Mouse (Mus musculus): ENCODE measurements at regions not wholly inside any gene's neighbourhood (a gene's known extent, or its start where the extent isn't known, plus 50 kb on each side); places are given as distances from the start of the nearest gene placed in this dataset.

DNA sequence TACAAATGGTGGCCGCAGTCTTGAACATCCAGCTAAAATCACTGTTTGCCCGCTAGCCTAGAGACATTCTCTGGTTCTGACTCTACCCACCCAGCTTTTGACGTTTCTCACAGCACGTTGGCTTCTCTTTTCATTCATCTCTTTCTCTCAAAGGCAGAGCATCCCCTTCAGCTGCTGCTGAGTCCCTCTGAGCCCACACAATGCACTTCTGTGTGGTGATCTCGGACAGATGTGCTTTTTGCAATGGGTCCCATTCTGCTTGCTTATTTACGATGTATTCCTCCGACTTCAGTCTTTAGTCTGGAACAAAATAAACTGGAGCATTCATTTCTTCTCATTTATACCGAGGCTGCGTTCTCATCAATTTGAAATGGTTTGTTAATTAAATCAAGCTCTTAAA is 66.2 kb upstream of the Cav2 start:
- WGBS (ENCODE audit: insufficient replicate concordance) = 63% methylated on average over 9 of the region's 9 CpGs
- H3K4me3 ChIP-seq (ENCODE audit: low read depth, low read length) = no peak overlapping the region
- H3K9ac ChIP-seq (ENCODE audit: low read depth, low read length) = no peak overlapping the region
- H3K4me1 ChIP-seq (ENCODE audit: control insufficient read depth, low read depth, low read length) = no peaks in the 10 kb centered on the region
- H3K9me3 ChIP-seq (replicated peaks; ENCODE audit: control insufficient read depth, low read length) = no peaks in the 10 kb centered on the region
- H3K27me3 ChIP-seq (ENCODE audit: control insufficient read depth, insufficient read depth, low read depth, low read length) = no peaks in the 10 kb centered on the region
- H3K27ac ChIP-seq (ENCODE audit: low read length) = no peak overlapping the region
- H3K36me3 ChIP-seq (ENCODE audit: control insufficient read depth, insufficient read depth) = no peaks in the 10 kb centered on the region
- ATAC-seq (ENCODE audit: low read depth) = no peak
- no peak overlapping the region for H3K4me2 ChIP-seq (ENCODE audit: low read depth, low read length)

GRCm38 (mm10) chr6:17216442-17216841 is 64.5 kb upstream of the Cav2 start:
- no peak for ATAC-seq (ENCODE audit: low read depth)
- H3K4me1 ChIP-seq (ENCODE audit: control insufficient read depth, low read depth, low read length) = no peaks in the 10 kb centered on the region
- no peaks in the 10 kb centered on the region for H3K9me3 ChIP-seq (replicated peaks; ENCODE audit: control insufficient read depth, low read length)
- H3K4me3 ChIP-seq (ENCODE audit: low read depth, low read length) = no peak overlapping the region
- 46% methylated on average over 1 of the region's 1 CpGs for WGBS (ENCODE audit: insufficient replicate concordance)
- no peak overlapping the region for H3K4me2 ChIP-seq (ENCODE audit: low read depth, low read length)
- no peaks in the 10 kb centered on the region for H3K36me3 ChIP-seq (ENCODE audit: control insufficient read depth, insufficient read depth)
- no peaks in the 10 kb centered on the region for H3K27me3 ChIP-seq (ENCODE audit: control insufficient read depth, insufficient read depth, low read depth, low read length)
- H3K9ac ChIP-seq (ENCODE audit: low read depth, low read length) = no peak overlapping the region
- H3K27ac ChIP-seq (ENCODE audit: low read length) = no peak overlapping the region

DNA sequence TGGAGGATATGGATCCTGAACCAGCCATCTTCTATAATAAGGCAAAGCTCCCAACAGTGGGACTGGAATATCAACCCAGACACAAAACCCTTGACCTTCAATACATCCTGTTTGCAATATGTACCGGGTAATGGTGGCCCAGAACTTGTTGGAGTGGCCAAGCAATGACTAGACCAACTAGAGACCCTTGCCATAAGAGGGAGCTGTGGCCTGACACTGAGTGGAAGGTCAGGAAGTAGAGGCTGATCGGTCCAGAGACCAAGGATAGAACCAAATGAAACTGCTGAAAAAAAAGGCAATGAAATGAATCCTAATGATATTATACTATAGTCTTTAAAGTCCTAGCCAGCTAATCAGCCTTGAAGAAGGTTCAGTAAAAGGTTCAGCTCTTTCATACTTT is 57.2 kb upstream of the Cav2 start:
- no peak overlapping the region for H3K4me2 ChIP-seq (ENCODE audit: low read depth, low read length)
- no peak overlapping the region for H3K9ac ChIP-seq (ENCODE audit: low read depth, low read length)
- H3K9me3 ChIP-seq (replicated peaks; ENCODE audit: control insufficient read depth, low read length) = no peaks in the 10 kb centered on the region
- H3K27me3 ChIP-seq (ENCODE audit: control insufficient read depth, insufficient read depth, low read depth, low read length) = no peaks in the 10 kb centered on the region
- no peak overlapping the region for H3K27ac ChIP-seq (ENCODE audit: low read length)
- no peak for ATAC-seq (ENCODE audit: low read depth)
- WGBS (ENCODE audit: insufficient replicate concordance) = 56% methylated on average over 2 of the region's 2 CpGs
- no peaks in the 10 kb centered on the region for H3K36me3 ChIP-seq (ENCODE audit: control insufficient read depth, insufficient read depth)
- H3K4me1 ChIP-seq (ENCODE audit: control insufficient read depth, low read depth, low read length) = no peaks in the 10 kb centered on the region
- no peak overlapping the region for H3K4me3 ChIP-seq (ENCODE audit: low read depth, low read length)

DNA sequence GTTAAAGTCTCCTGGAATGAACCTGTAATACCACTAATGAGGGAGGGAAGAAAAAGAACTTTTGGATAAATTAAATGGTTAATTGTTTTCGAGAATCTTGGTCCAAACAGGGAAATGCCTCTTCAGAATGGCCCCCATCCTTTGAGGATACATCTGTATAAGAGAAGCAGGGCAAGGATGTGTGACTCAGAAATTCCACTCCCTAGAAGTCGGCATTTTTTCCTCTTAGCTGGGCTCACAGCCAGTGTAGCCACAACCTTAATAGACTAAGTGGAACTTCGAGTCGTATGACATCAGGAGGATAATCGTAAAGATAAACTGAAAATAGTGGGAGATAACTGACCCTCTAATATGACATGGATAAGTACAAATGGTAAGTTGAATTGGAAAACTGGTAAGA is 56.1 kb upstream of the Cav2 start:
- H3K4me2 ChIP-seq (ENCODE audit: low read depth, low read length) = no peak overlapping the region

DNA sequence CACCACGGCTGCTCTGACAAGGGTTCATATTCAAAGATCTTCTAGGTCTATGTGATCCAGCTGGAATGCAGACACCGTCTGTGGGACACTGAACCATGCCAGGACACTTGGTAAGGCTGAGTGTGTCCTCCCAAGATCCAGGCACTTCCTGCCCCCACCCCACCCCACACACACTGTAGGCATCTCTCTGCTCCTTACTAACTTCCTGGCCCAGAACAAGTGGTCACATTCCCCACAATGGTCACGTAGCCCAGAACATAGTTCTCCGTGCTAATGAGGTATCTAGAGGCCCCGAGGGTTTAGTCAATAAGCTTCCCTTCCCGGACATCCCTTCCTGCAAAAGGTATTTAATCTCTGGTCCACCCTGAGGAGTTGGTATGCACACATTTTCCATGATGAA is 54.5 kb upstream of the Cav2 start:
- no peaks in the 10 kb centered on the region for H3K4me1 ChIP-seq (ENCODE audit: control insufficient read depth, low read depth, low read length)
- no peak for ATAC-seq (ENCODE audit: low read depth)
- H3K36me3 ChIP-seq (ENCODE audit: control insufficient read depth, insufficient read depth) = no peaks in the 10 kb centered on the region
- H3K27ac ChIP-seq (ENCODE audit: low read length) = no peak overlapping the region
- H3K4me3 ChIP-seq (ENCODE audit: low read depth, low read length) = no peak overlapping the region
- 61% methylated on average over 6 of the region's 6 CpGs for WGBS (ENCODE audit: insufficient replicate concordance)
- H3K27me3 ChIP-seq (ENCODE audit: control insufficient read depth, insufficient read depth, low read depth, low read length) = no peaks in the 10 kb centered on the region
- H3K9ac ChIP-seq (ENCODE audit: low read depth, low read length) = no peak overlapping the region
- no peaks in the 10 kb centered on the region for H3K9me3 ChIP-seq (replicated peaks; ENCODE audit: control insufficient read depth, low read length)
- no peak overlapping the region for H3K4me2 ChIP-seq (ENCODE audit: low read depth, low read length)

More for the DNA sequence above, 56.1 kb upstream of the Cav2 start:
- whole genome bisulfite sequencing (ENCODE audit: insufficient replicate concordance) = 42% methylated on average over 5 of the region's 5 CpGs
- no peak for ATAC-seq (ENCODE audit: low read depth)
- Histone ChIP-seq H3K27ac (ENCODE audit: low read length) (no peak overlapping the region), H3K36me3 (ENCODE audit: control insufficient read depth, insufficient read depth) (no peaks in the 10 kb centered on the region), H3K27me3 (ENCODE audit: control insufficient read depth, insufficient read depth, low read depth, low read length) (no peaks in the 10 kb centered on the region), H3K9me3 (replicated peaks; ENCODE audit: control insufficient read depth, low read length) (no peaks in the 10 kb centered on the region), H3K4me1 (ENCODE audit: control insufficient read depth, low read depth, low read length) (no peaks in the 10 kb centered on the region), H3K4me3 (ENCODE audit: low read depth, low read length) (no peak overlapping the region), H3K9ac (ENCODE audit: low read depth, low read length) (no peak overlapping the region)

Data from liver, embryonic 16.5 days (tissue).